Mouse (Mus musculus) brain, embryonic 14.5 days (tissue): ENCODE data around the gene Atg2a.

Experiments
- CTCF ChIP-seq: fragments of 200-500 bp; IDR thresholded peaks from 2 replicates; pipeline ENCODE4 v1.5.1; 2012; ENCODE audit warnings: inconsistent platforms, mild to moderate bottlenecking, moderate library complexity, borderline replicate concordance; ENCODE audit not compliant: insufficient read depth, insufficient read length; ENCODE audit errors: extremely low read depth
- POLR2A ChIP-seq: fragments of 200-500 bp; IDR thresholded peaks from 2 replicates; pipeline ENCODE4 v1.6.1; 2012; ENCODE audit warnings: mild to moderate bottlenecking, inconsistent platforms, borderline replicate concordance; ENCODE audit not compliant: poor library complexity, insufficient read depth, insufficient read length, severe bottlenecking; ENCODE audit errors: extremely low read depth

DNA sequence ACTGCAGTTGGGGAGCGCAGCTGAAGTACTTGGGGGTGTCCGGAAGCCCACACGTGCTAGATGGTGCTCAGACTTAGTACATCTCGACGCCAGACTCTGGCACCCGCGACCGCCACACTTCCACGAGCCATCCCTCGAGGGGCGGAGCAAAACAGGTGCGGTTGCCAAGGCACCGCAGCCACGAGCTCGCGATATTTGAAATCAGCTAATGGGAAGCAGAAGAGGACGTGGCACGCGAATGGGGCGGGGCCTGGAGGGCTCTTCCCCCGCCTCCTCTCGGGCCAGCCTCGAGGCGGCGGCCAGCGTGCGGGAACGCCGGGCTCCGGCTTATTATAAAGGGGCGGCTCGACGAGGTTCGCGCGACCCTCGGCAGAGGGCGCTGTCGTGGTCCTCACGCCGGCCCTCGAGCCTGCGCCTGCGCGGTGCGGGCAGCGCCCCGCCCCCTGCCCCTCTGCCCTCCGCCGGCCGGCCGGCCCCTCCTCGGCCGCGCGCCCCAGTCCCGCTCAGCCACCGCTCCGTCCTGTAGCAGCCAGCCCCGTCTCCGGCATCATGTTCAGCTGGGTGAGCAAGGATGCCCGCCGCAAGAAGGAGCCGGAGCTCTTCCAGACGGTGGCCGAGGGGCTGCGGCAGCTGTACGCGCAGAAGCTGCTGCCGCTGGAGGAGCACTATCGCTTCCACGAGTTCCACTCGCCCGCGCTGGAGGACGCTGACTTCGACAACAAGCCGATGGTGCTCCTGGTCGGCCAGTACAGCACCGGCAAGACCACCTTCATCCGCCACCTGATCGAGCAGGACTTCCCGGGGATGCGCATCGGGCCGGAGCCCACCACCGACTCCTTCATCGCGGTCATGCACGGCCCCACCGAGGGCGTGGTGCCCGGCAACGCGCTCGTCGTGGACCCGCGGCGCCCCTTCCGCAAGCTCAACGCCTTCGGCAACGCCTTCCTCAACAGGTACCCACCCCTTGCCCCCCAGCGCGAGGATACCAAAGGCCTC lies 35.3 kb downstream of the Atg2a start, which contains the start of gene Ehd1:
- TF ChIP-seq POLR2A, result peak; percentile 77
- TF ChIP-seq CTCF, result peak; percentile 84
